In the genomic region with DNA sequence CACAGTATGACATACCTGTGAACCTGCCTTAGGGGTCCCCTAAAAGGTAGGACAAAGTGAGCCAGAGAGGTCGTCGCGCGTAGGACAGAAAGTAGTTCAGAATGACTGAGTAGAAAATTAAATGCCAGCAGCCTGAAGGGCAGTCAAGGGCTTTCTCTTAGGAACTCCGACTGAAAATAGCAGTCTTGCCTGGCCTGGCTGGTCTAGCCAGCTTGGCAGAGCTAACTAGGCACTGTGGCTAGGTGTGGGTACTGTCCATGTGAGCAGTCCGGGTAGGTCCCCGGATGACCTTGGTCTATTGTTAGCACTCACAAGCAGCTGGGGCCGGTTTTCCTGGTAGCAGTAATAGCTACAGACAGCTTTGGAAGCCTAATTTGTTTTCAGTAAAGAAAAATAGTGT, we compare ENCODE assay signal across 11 mouse cellular contexts. TPM values are rescaled to one million over a fixed set of nuclear protein-coding genes. Genes with fewer than 3 reads are reported as not detected.
DNase-seq lines count a peak whose midpoint lies in the region; ATAC-seq lines count a peak whose summit lies in the region.
"Had no signal": no experiment of that assay in that cellular context is flagged by ENCODE, and none has a peak within 500 bp of the region (broad histone marks: within the 10 kb centered on the region; RNA-seq: fewer than 3 reads in every experiment).

No protein-coding gene starts in this region.

- peak overlapping the region; percentile 78 for H3K27ac ChIP-seq in heart, embryonic 15.5 days
- H3K27ac ChIP-seq: hindbrain, embryonic 15.5 days; liver, embryonic 12.5 days had no signal

- no peak overlapping the region for H3K9ac ChIP-seq in heart, embryonic 15.5 days
- H3K9ac ChIP-seq: hindbrain, embryonic 15.5 days; liver, embryonic 12.5 days had no signal

- no peaks in the 10 kb centered on the region for H3K9me3 ChIP-seq in heart, embryonic 15.5 days (replicated peaks)
- H3K9me3 ChIP-seq: hindbrain, embryonic 15.5 days; liver, embryonic 12.5 days had no signal

- no peak overlapping the region for H3K4me3 ChIP-seq in heart, embryonic 15.5 days
- H3K4me3 ChIP-seq: hindbrain, embryonic 15.5 days; liver, embryonic 12.5 days had no signal

- peak; percentile 89 for ATAC-seq in heart, embryonic 15.5 days (replicated peaks; ENCODE audit: insufficient number of reproducible peaks, insufficient read depth, low FRiP score, low read depth)
- ATAC-seq in megakaryocyte, adult 5-6 weeks (ENCODE audit: poor library complexity, severe bottlenecking): no peak
- ATAC-seq: liver, embryonic 12.5 days had no signal

- H3K27me3 ChIP-seq in heart, embryonic 15.5 days: no peaks in the 10 kb centered on the region
- H3K27me3 ChIP-seq: hindbrain, embryonic 15.5 days had no signal

- H3K4me2 ChIP-seq in heart, embryonic 15.5 days: no peak overlapping the region
- H3K4me2 ChIP-seq: hindbrain, embryonic 15.5 days; liver, embryonic 12.5 days had no signal

- H3K36me3 ChIP-seq in heart, embryonic 15.5 days: no peaks in the 10 kb centered on the region
- H3K36me3 ChIP-seq: hindbrain, embryonic 15.5 days; liver, embryonic 12.5 days had no signal

- DNase-seq in adrenal gland, adult 2 months: peak; percentile 70
- peak; percentile 35 for DNase-seq in adrenal gland, postnatal 25 days
- DNase-seq in kidney, postnatal 36 days: peak; percentile 76 to 89
- no peak for DNase-seq in frontal cortex, adult 2 months (ENCODE audit: extremely low spot score in 1 of 2, low spot score in 1 of 2)
- DNase-seq in spleen, postnatal 36 days (ENCODE audit: low spot score in 2 of 2): no peak

- H3K4me1 ChIP-seq in heart, embryonic 15.5 days (replicated peaks): peaks cover 17% of the 10 kb centered on the region
- H3K4me1 ChIP-seq: liver, embryonic 12.5 days had no signal

- WGBS in heart, embryonic 15.5 days: 49% methylated on average over 8 of the region's 8 CpGs

RNA-seq across cellular contexts. Expression of gene Itgb6, which starts 2.2 kb away (rescaled TPM):
- not detected for total RNA-seq in adrenal gland, adult 2 months (2021)
- not detected in 2 replicates for polyA plus RNA-seq in adrenal gland, adult 2 months (2012; rRNA removed)
- total RNA-seq in adrenal gland, postnatal 25 days (2021): not detected in 2 replicates
- polyA plus RNA-seq in heart, embryonic 15.5 days (2015; fragmentation: Nextera tagmentation; extraction: Ambion mirVana): 0.38 and 0.63 TPM in 2 replicates
- polyA plus RNA-seq in frontal cortex, adult 2 months (2012; rRNA removed): 0.06 TPM in 1 of 2 replicates, not detected in the other
- total RNA-seq in megakaryocyte, adult 5-6 weeks (2015): not detected in 2 replicates
- total RNA-seq in megakaryocyte, adult 5-6 weeks (2017): not detected in 2 replicates
- total RNA-seq: MEL had no signal
- polyA plus RNA-seq: hindbrain, embryonic 15.5 days; spleen, adult 2 months had no signal

Comparison
In these comparisons a context has a peak if more than half of its experiments do, and no peak if none do; other contexts are left out.
1. DNase-seq: peak in adrenal gland, adult 2 months (single experiment), adrenal gland, postnatal 25 days (single experiment) and kidney, postnatal 36 days (2 of 2); none in frontal cortex, adult 2 months (0 of 2) and spleen, postnatal 36 days (0 of 2).